Mouse (Mus musculus) spleen, adult 2 months (tissue): ENCODE data around the gene Mapkapk5. TPM values are rescaled to one million over a fixed set of nuclear protein-coding genes. Genes with fewer than 3 reads are reported as not detected.
A peak's percentile ranks its signal among the peaks of the same experiment; 100 is the strongest.

Experiments used
- DNase-seq, 2 experiments: peaks; one replicate each; pipeline versions ENCODE4 v3.0.0 to v3.0.0-alpha.2; 2012 to 2021; ENCODE audit warnings: low spot score in 2 of 2, low read depth in 1 of 2
- H3K27ac ChIP-seq: fragments of 200-500 bp; 2 replicates; pipeline ENCODE4 v1.5.1; 2012; ENCODE audit warnings: low read length, inconsistent platforms; ENCODE audit not compliant: insufficient read depth
- H3K27me3 ChIP-seq: fragments of 200-500 bp; 2 replicates; pipeline ENCODE4 v1.6.1; 2012; ENCODE audit warnings: mild to moderate bottlenecking, moderate library complexity, low read length, inconsistent platforms; ENCODE audit not compliant: control insufficient read depth, insufficient read depth
- H3K36me3 ChIP-seq: fragments of 200-500 bp; 2 replicates; pipeline ENCODE4 v1.6.1; 2012; ENCODE audit warnings: mild to moderate bottlenecking, low read length, inconsistent platforms; ENCODE audit not compliant: control insufficient read depth, insufficient read depth
- H3K4me1 ChIP-seq: fragments of 200-500 bp; 2 replicates; pipeline ENCODE4 v1.6.1; 2011; ENCODE audit warnings: inconsistent platforms; ENCODE audit not compliant: control insufficient read depth, insufficient read depth, insufficient read length
- H3K4me3 ChIP-seq: fragments of 200-500 bp; 2 replicates; pipeline ENCODE4 v1.5.1; 2011; ENCODE audit warnings: mild to moderate bottlenecking, inconsistent platforms; ENCODE audit not compliant: insufficient read depth, insufficient read length; ENCODE audit errors: extremely low read depth
- CTCF ChIP-seq: fragments of 200-500 bp; IDR thresholded peaks from 2 replicates; pipeline ENCODE4 v1.5.1; 2011; ENCODE audit warnings: mild to moderate bottlenecking, inconsistent platforms; ENCODE audit not compliant: insufficient read depth, insufficient read length, insufficient replicate concordance; ENCODE audit errors: extremely low read depth
- POLR2A ChIP-seq: fragments of 200-500 bp; IDR thresholded peaks from 2 replicates; pipeline ENCODE4 v1.6.1; 2011; ENCODE audit warnings: low read depth, low read length, inconsistent platforms
- WGBS: fragments of 180-500 bp; shearing (Covaris S2); methylation state at CpG from one replicate; pipeline ENCODE4 v1.1.7; 2018; 5-methylcytosine and 5-hydroxymethylcytosine counted together
- polyA plus RNA-seq: library from polyadenylated mRNA; depleted of rRNA; stranded (reverse); fragments of >200 nt; gene quantifications from 2 replicates; pipeline ENCODE4 v1.2.3, GENCODE M21; 2012; rRNA removed

The Mapkapk5 gene
- polyA plus RNA-seq: 17.9 and 18.9 TPM in 2 replicates

- TF ChIP-seq POLR2A (peak; percentile 22; the same call in 1 of the 2 replicates), CTCF (no peak)
- Histone ChIP-seq H3K27me3 (no peaks in the 10 kb centered on the region), H3K36me3 (no peaks in the 10 kb centered on the region), H3K27ac (peak within 1 kb of the TSS; percentile 91), H3K4me3 (peak within 1 kb of the TSS; percentile 81), H3K4me1 (peaks cover 2% of the 10 kb centered on the region; the same call in 1 of the 2 replicates)
- DNase-seq: peak; percentile 86 to 89
- WGBS: under 1% methylated on average over 55 of the region's 55 CpGs
Observed at GRCm38 (mm10) chr5:121545793-121546529, at the start of gene Mapkapk5. Mapkapk5 (minus strand) TSS chr5:121545905.

- peaks cover 22% of the 10 kb centered on the region; the same call in 1 of the 2 replicates for H3K4me1 ChIP-seq
- no peak for DNase-seq
- H3K4me3 ChIP-seq: no peak overlapping the region
- no peak overlapping the region for H3K27ac ChIP-seq
- no peak for TF ChIP-seq CTCF
- no peak for TF ChIP-seq POLR2A
- WGBS: 68% methylated on average over 6 of the region's 6 CpGs
- peaks cover 2% of the 10 kb centered on the region; the same call in 1 of the 2 replicates for H3K36me3 ChIP-seq
- no peaks in the 10 kb centered on the region for H3K27me3 ChIP-seq
Observed at GRCm38 (mm10) chr5:121594714-121595313, 49.1 kb upstream of the Mapkapk5 start.

DNA sequence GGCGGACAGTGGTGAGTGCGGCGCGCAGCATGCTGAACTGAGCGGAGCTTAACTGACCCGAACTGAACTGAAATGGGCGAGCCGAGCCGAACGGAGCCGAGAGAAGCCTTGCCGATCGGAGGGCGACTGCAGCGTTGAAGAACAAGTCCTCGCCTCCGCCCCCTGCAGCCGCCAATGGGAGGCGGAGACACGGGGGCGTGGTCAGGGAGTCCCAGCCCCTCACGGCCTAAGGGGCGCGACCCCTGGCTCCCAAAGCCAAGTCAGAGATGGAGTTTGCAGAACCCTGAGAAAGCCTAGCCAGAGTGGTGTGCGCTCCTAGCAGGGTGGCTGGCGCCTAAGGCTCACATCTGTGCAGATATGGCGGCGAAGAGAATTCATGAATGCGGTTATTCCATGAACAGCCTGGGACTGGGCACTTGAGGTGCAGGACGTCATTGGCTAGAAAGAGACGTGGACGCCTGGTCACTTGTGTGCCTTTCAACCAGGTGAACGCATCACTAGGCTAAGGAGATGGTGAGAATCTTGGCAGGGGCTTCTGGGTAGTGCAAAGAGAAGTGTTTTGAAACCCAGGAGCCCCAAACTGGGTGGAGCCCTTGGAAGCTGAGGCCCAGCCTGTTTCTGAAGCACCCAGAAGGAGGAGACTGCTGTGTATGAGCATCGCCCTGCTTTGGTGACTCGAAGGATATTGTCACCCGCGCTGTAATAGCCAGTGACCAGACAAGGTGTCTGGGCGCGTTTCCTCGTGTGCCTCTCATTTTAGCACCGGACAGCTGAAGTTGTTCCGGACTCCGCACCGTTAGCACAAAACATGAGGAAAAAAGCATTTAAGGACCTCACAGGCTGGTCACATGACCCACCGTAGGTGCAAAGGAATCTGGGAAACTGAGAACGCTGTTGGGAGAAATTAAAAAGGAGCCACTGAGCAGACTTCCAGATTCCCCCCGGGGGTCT lies 48.0 kb upstream of the Mapkapk5 start, which contains the start of gene Aldh2:
Gene Aldh2 (minus strand): TSS at position 374 of the 951 bp plus-strand sequence.
- TF ChIP-seq CTCF (no peak), POLR2A (peak; percentile 83)
- H3K27me3 ChIP-seq: no peaks in the 10 kb centered on the region
- H3K4me1 ChIP-seq: peaks cover 22% of the 10 kb centered on the region; the same call in 1 of the 2 replicates
- peak within 1 kb of the TSS; percentile 83 for H3K4me3 ChIP-seq
- 2% methylated on average over 47 of the region's 47 CpGs for WGBS
- peak; percentile 36 to 81 for DNase-seq
- peaks cover 2% of the 10 kb centered on the region; the same call in 1 of the 2 replicates for H3K36me3 ChIP-seq
- peak within 1 kb of the TSS; percentile 76 for H3K27ac ChIP-seq

DNA sequence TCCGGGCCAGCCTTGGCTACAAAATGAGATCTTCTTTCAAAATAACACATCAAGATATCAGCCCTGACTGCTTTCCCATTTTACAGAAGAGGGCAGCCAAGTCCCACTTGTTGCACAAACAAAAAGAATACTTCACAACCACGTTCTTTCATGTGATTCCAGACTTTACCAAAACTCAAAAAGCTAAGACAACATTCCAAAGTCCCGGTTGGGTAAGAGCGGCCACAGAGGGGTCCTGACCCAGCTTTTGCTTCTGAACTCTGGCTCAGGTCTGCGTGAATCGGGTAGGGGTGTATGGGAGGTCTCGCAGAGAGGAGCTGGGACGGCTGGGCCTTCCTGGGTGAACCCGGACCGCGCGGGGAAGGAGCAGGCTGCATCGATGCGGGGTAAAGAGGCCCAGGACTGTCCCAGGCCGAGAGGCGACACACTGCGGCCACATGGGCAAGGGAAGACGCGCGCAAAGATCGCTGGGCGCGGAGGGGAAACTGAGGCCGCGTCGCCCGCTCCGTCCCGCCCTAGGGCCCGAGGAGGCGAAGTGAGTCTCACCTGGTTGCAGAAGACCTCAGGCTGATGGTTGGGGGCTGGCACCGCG lies 47.2 kb upstream of the Mapkapk5 start:
- peaks cover 19% of the 10 kb centered on the region; the same call in 1 of the 2 replicates for H3K4me1 ChIP-seq
- H3K27ac ChIP-seq: peak overlapping the region; percentile 76
- H3K27me3 ChIP-seq: no peaks in the 10 kb centered on the region
- H3K36me3 ChIP-seq: peaks cover 2% of the 10 kb centered on the region; the same call in 1 of the 2 replicates
- WGBS: 4% methylated on average over 33 of the region's 33 CpGs
- no peak for TF ChIP-seq CTCF
- TF ChIP-seq POLR2A: no peak
- peak in 1 of 2 experiments; percentile 19 for DNase-seq
- H3K4me3 ChIP-seq: peak overlapping the region; percentile 83

GRCm38 (mm10) chr5:121592064-121592815 lies 46.5 kb upstream of the Mapkapk5 start:
- peaks cover 2% of the 10 kb centered on the region; the same call in 1 of the 2 replicates for H3K36me3 ChIP-seq
- peak overlapping the region; percentile 83 for H3K4me3 ChIP-seq
- peak overlapping the region; percentile 20 for H3K27ac ChIP-seq
- DNase-seq: no peak
- TF ChIP-seq POLR2A (no peak), CTCF (no peak)
- 49% methylated on average over 11 of the region's 11 CpGs for WGBS
- H3K4me1 ChIP-seq: peaks cover 17% of the 10 kb centered on the region; the same call in 1 of the 2 replicates
- H3K27me3 ChIP-seq: no peaks in the 10 kb centered on the region
